Mouse (Mus musculus): ENCODE data around the gene Prpsap1.
"Not testable (repeated sequence)": the region's sequence is repeated elsewhere in the genome, so short reads cannot be mapped to it uniquely, and the experiment has no call there.

Prpsap1 gene

DNA sequence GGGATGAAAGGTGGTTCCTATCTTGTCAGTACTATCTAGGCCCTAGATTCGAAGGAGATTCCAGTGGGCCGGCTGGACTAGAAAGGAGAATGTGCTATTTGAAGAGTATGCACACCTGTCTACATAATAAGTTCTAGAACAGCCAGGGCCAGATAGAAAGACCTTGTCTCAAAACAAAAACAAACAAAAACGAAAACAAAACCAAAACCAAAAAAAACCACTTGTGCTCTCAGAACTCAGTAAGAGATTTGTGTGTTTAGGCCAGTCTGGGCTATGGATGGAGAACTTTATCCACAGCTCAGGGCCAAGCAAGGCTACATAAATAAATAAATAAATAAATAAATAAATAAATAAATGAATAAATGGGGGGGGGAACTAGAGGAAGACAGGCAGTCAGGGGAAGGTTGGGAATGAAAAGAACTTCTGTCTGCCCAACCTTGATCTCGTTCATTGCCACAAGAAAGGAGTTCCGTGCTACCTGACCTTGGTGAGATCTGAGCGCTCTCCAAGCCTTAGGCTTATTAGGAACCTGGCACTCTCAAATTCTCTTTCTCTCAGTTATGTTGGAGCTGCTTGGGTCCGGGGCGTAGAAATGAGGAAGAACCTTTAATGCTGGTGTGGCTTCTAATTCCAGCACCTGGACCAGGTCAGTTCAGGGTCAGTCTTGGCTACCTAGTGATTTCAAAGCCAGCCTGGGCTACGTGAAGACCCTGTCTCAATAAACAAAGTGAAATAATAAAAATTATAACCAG is 64.0 kb downstream of the Prpsap1 start:
- no peak for DNase-seq (ENCODE audit: low spot score)

DNA sequence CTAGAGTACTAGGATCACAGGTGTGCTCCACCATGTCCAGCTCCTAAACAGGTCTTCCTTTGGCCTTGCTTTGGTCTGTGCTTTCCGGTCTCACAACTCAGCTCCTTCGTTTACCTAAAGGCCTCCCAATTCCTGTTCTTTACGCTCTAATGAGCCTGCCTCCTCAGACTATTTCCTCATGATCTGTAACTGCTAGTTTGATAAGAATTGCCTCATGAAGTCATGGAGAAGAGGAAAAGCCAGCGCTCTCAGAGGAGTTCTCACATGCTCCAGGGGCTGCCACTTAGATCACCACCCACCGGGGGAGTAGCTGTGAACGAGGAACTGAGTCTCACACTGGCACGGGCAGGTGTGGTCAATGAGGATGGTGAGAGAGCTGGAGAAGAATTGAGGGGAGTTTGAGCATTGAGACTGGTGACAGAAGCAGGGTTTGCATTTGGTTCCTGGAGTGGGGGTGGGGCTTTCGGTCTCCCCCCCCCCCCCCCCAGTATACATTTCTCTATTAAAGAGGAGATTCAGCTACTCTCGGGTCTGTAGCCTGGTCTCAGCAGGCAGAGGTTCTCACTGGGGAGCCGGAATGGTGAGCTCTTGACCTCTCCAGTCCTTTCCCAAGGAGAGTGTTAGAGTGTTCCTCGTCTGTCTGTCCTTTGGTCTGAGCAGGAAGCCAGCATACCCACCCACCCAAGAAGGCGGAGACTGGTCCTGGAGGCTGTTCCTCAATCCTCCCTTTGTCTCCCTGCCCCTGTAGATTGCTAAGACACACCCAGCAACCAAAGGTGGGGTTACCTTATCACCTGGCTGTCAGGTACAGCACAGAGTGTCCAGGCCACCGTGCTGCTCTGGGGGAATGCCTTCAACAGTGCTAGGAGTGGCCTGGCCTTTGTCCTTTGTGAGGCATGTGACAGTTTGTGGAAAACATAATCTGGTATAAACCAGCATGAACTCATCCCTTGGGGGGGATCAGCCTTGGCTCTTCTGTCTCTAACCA is 64.8 kb downstream of the Prpsap1 start:
- DNase-seq (ENCODE audit: low spot score), result no peak

DNA sequence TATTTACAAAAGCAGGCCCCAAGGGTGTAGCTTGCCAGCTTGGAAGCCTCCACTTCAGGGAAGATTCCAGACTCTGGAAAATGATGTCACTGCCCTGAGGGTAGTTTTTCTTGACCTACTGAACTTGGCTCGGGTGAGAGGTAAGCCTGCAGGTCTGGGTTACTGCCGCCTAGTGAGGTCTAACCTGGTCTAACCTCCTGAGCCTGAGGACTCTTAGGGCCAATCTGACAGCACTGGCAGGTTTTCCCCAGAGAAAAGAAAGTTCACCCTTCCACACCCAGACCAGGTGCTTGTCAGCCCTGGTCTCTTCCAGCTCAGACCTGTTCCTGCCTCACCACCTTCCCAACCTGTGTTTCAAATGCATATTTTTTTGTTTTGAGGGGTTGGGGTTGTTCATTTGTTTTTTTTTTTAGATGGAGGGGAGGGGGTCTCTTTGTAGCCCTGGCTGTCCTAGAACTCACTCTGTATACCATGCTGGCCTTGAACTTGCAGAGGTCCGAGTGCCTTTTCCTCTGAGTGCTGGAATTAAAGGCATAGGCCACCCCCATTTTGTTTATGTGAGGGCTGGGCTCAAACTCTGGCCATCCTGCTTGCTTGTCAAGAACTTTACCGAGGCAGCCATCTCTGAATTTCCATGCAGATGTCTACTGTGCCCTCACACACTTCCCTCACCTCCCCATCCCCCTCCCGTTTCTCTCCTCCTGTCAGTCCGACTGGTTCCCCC is 67.0 kb downstream of the Prpsap1 start:
- DNase-seq (ENCODE audit: low spot score), result no peak

DNA sequence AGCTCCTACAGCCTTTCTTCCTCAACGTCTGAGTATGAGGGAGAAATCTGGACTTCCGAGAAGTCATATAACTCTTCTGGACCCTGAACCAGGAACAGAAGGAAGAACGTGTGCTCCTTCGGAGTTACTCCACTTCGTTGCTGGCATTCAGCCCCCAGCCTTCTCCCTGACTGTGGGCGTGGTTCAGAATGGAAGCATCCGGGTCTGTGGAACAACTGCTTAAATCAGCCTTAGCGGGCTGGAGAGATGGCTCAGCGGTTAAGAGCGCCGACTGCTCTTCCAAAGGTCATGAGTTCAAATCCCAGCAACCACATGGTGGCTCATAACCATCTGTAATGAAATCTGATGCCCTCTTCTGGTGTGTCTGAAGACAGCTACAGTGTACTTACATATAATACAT is 67.7 kb downstream of the Prpsap1 start:
- DNase-seq (ENCODE audit: low spot score), result not testable (repeated sequence)

DNA sequence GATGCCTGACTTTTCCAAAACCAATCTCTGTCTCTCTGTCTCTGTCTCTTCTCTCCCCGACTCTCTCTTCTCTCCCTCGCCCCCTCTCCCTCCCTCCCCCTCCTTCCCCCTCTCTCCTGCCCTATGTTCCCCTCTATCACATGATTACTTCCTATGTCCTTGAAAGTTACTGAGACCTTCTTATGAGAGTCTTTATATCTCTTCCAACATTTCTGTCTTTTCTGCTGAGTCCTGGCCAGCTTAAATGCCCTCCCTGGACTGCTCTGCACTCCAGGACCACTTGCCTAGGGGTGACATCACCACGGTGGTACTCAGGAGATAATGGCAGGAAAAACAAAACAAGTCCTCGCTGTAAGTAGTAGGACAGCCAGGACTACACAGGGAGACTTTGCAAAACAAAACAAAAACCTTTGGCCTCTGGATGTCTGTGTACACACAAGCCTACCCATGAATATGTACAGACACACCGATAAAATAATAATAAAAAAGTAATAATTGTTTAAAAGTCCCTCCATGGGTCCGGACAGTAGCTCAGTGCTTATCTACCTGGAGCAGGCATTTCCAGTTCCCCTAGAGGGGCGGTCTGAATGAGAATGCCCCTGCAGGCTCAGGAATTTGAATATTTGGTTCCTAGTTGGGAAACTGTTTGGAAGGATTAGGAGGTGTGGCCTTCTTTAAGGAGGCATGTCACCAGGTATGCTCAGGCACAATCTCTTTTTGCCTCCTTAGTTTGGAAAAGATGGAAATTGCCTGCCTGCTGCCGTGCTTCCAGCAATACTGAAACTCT is 69.2 kb downstream of the Prpsap1 start:
- DNase-seq (ENCODE audit: low spot score), result no peak

DNA sequence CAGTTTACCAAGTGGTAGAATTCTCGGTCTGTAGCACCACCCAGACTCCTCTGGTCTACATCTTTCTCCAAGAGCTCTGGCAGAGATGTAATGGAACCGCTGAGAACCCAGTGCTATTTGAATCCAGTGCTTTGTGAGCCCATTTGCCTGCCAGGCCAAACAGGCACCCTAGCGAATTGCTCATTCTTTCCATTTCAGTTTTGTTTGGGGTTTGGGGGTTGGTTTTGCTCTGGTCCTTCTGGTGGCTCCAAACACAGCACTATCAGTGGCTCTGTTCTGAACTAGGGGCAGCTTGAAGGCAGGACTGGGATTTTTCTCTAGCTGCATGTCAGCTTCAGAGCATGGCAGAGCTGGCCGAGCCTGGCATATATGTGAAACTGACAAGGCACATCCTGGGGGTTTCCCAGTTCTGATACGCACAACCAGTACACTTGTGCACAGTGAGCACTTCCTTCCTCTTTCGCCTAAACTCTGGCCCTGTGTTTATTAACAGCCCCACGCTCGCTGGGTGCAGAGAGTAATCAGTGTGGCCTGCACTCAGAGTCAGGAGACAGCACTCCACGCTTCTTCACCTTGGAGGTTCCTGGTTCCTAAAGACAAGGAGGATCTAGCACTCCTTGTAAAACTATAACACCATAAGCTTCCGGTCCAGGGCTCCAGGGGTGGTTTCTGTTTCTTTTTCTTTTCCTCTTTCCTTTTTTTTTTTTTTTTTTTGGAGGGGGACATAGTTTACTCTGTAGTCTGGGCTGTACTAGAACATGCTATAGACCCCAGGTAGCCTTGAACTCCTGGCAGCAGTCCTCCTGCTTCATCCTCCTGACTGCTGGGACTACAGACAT is 70.0 kb downstream of the Prpsap1 start:
- no peak for DNase-seq (ENCODE audit: low spot score)

DNA sequence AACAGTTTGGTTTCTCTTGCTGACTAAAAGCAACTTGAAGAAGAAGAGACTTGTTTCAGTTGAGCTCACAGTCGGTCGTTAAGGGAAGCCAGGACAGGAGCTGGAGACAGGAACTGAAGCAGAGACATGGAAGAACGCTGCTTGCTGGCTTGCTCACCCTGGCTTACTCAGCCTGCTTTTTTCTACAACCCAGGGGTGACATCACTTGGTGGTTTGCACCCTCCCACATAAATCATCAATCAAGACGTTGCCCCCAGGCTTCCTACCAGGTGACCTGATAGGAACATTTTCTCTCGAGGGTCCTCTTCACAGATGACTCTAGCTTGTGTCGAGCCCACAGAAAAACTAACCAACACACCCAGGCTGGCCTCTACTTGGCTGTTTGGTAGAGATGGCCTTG is 70.8 kb downstream of the Prpsap1 start:
- DNase-seq (ENCODE audit: low spot score), result no peak

DNA sequence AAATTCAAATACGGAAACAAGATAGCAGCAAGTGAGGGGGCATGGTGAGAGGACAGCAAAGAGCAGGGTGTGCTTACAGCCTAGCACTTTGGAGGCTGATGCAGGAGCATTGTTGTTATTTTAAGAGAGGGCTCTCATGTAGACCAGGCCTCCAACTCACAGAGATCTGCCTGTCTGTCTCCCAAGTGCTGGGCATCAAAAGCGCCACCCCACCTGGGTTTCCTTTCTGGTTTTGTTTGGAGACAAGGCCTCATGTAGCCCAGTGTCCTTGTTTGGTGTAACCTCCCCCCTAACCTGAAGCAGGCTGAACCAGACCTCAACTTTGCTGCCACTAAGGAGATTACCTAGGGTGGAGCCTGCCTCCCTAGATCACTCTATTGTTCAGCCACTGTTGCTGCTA is 71.4 kb downstream of the Prpsap1 start:
- DNase-seq (ENCODE audit: low spot score), result no peak

DNA sequence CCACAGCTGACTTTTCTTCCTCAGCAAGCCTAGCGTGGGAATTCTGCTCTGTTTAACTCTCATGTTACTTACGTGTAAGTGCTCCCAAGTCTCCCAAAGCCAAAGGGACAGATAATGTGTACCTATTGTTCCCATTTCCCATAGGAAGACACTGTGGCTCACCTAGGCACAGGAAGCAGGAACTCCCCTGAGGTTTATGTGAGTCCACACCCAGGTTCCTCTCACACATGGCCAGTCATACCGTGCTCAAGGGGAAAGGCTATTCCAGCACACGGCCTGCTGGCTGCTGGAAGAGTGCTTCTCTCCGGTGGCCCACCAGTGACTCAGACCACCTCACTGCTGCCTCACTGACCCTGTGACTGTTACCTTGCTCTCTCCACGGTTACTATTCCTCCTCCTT is 72.9 kb downstream of the Prpsap1 start:
- no peak for DNase-seq (ENCODE audit: low spot score)

All from ovary, adult 18-20 months (tissue).